Mouse (Mus musculus) cerebellum, postnatal 14 days (tissue): ENCODE results near the gene Sbf2.
A peak's percentile ranks its signal among the peaks of the same experiment; 100 is the strongest.

Experiments used
- DNase-seq, 2 experiments: peaks; one replicate each; pipeline ENCODE4 v3.0.0; 2021; ENCODE audit warnings: mixed read lengths in 2 of 2

The Sbf2 gene

DNA sequence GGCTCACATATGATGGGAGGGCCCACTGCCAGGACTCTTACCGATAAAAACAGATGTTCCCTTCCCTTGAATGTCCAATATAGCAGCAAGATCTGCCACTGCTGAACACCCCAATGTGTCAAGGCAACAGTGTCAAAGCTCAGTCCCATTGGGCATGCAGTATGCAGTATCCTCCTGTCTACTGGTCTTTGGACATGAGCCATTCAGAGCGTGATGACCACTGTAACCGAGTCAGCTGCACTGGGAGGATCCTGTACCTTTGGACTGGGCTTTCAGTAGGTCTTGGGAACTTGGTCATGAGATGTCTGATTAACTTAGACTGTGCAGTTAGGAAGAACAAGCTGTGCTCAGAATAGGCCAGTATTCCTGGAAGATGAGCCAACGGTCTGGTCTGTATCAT is 309.2 kb downstream of the Sbf2 start:
- DNase-seq = no peak

DNA sequence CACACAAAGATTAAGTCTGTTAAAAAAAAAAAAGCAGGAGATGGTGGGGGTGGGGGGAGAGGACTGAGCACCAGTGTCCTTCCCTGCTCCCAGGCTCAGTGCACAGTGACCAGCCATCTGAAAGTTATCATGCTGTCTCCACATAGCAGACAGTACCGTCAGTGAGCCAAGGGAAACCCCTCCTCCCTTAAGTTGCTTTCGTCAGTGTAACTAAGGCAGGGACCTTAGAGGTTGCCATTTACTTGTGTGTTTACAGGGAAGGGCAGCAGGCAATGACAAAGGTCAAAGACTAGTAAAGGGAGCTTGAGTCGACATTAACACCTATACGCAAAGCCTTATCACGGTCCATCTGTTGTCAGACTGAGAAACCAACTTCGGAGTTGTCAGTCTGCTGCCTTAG is 311.8 kb downstream of the Sbf2 start:
- no peak for DNase-seq

DNA sequence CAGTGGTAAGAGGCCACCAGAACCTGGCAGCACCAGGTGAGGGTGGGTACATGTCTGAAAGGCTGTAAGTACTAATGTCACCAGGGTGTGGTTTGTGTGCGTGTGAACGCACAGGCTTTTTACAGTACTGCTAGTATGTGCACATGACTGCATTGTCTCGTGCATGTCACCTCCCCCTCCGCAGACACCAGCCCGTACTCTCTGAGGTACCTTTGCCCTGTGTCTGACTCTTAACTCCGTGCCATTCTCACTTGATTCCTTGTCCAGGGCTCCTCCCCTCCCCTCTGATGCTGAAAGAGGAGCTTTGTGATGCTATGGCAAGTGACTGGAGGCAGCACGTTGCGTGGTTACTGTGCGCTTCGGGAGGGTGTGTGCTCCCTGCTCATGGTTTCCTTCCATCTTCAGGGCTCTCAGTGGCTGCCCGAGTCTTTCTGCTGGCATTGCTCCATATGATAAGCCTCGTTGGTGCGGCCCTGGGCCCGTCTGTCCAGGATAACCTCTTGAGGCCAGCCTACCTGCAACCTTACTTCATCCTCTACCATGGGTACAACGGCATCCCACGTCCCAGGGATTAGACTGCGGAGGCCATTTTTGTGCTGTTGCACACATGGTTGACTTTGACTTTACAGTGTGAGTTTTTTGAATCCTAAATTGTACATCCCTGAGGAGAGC is 315.8 kb downstream of the Sbf2 start:
- DNase-seq = no peak

DNA sequence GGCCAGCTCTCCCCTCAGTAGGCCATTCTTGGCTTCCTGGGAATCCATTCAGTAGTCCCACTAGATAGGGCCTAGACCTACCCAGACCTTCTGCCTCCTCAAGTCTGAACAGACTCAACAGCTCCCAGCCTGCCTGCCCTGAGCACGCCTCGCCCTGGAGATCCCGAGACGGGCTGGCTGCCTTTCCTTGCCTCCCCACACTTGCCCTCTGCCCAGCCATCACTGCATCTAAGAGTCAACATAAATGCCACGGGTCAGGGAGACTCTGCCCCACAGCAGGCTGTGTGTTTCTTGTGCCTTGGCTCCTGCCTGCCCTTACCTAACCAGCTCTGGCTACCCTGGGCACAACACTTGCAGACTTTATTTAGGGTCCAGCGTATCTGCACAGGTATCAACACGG is 316.6 kb downstream of the Sbf2 start:
- DNase-seq = no peak

DNA sequence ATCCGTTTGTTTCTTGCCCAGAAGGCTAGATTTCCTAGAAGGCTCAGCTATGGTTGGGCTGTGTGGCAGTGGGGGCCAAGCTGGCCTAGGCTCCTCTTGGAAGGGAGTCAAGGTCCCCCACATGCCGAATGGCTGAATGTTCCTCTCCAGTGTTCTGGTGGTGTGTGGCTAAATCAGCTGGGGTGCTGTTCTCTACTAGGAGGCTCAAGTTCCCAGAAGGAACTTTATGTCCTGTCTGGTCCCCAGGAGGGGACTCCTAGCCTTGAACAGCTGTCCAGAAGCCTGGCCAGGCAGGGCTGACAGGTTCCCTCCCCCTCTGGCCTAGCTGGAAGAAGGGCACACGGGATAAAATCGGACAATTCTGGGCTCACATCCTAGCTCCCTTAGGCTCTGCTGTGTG is 317.1 kb downstream of the Sbf2 start:
- no peak for DNase-seq

DNA sequence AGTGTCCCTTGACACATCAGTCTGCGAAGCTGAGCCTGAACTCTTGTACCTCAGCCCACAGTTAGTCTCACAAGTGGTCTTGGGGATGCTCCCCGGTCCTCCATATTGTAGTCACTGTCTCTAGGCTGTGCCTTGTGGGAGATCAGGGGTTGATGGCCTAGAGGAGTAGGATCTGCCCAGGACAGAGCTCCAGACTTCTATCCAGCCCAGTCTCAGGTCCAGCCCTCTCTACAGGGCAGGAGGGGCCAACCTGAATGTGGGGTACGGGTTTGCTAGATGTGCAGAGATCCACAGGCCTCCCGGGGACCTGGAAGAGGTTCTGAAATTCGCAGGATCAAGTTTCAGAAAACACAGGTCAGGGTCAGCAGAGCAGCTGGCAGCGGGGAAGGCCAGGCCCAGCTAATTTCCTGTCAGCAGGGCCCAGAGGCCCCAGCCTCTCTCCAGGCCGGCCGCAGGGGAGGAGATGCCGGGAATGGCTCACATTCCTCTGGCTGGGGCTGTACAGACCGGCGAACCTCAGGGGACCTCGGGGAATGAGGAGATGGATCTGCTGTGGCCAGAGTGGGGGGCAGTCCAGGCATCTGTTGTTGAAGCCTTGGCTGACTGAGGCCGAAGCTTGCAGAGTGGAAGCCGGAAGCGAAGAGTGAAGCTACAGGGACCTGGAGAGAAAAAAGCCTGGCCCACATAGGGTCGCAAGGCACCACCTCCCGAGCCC is 317.7 kb downstream of the Sbf2 start:
- DNase-seq = peak in 1 of 2 experiments; percentile 35

DNA sequence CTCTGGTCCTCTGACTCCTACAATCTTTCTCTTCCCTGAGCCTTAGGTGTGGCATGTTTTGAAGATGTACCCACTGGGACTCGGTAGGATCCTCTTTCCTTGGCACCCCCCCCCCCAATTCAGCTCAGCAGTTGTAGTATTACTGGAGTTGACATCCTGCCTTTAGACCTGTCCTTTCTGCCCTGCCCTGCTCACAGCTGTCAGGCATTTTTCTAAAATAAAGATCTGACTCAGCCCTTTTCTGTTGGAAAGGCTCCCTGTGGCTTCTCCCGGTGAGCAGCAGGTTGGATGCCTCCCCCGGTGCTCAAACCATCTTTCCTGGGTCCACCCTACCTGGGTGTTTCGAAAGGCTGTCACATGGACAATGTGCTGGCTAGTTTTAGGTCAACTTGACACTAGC is 325.1 kb downstream of the Sbf2 start:
- DNase-seq = no peak

DNA sequence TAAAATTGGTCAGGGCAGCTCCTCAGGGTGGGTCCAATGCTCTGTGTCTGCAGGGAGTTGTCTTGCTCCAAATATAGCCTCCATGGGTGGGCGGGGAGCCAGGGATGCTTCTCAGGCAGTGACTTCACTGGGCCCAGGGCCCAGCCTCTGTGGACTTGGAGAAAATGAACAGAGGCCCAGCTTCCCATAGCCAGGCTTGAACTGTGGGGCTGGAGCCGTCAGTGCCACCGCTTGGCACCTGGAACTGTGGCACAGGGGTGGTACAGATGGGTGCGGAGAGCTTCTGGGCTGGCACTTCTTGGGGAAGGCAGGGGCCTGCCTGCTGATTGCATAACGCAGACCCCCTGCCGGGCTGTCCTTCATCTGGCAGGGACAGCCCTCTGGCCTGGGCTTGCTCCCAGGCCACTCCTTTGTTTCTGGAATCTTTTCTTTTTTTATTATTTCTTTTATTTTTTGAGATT is 326.0 kb downstream of the Sbf2 start:
- peak; percentile 86 to 87 for DNase-seq

DNA sequence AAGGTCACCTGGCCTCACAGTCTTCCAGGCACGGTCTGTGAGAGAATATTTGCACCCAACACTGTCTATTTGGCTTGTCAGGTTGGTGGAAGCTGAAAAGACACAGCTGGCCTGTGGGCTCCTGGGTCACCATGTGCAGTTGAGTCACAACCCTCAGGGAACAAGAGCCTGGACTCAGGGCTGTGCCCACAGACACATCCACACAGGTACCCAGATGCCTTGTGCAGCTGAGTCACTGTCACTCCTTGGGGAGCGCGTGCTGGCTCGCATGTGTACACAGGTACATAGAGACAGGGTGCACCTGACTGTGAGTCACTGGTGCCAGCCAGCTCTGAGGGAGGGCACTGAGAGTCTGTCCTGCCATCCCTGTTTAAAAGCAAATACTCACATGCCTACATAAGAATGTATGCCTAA is 326.5 kb downstream of the Sbf2 start:
- DNase-seq = peak in 1 of 2 experiments; percentile 30

DNA sequence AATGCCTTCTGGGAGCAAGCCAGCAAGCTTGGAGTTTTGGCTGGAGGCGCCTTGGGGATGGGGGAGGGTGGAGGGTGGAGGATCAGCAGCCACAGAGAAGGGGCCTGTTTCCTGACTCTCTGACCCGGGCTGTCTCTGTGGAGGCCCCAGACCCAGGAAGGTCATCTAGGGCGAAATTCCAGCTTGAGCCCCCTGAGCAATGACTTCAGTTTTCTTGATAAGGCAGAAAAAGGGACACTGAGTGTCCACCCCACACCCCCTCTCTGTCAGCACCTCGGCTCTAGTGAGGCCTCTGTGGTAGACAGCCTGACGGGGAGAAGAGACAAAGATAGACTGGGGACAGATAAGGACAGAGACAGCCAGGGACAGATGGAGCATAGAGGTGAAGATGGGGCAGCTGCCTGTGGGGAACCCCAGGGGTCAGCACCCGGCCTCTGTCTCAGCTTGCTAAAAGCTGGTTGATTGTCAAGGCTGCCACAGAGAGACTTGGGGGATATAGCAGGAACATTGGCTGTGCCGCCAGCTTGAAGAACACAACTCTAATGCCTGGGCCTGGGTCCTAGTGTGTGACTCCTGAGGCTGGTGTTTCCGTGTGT is 327.1 kb downstream of the Sbf2 start:
- peak; percentile 21 to 39 for DNase-seq

DNA sequence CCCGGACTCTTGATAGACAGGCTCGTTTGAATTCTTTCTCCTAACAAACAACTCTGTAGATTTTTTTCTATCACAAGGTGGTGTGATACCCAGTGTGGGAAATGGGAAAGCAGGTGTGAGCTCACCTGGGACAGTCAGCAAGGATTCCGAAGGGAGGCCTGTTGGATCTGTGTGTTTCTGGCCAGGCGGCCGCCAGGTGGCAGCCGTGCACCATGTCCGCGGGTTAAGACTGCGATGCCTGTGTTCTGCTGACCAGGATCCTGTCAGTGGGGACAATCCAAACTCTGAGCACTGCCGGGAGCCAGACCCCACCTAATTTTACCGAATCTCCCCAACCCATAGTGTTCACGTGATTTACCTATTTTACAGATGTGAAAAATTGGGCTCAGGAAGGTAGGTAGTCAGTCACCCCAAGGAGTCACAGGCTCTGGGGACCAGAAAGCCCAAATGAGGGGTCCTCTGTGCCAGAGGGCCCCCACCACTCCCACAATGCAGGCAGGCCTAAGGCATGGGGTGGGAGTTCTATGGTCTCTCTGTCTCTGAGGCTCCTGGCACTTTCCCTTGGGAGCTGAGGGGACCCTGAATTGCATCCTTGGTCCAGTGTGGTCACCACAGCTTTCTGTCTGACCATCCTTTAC is 327.8 kb downstream of the Sbf2 start:
- peak; percentile 92 to 93 for DNase-seq

DNA sequence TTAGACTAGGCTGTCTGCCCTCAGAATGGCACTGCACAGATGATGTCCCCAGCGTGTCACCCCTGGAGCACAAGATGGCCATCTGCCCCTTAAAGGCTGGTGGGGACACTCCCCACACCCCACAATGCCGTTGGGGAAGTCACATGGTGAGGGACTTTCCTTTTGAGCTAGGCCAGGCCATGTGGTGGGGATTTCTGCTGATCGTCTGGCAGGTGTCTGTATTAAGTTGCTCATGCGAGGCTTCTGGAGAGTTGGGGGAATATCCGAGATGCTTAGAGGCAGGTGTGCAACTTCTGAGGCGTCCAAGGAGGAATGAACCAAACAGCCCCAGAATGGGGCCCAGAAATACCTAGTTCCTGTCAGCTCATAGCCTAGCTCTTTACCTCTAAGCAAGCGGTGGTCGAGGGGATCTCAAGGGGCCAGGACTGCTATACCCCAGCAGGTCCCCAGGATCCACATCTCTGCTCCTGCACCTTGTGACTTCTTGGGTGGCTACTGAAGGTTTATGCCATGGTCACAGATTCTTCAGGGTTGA is 328.5 kb downstream of the Sbf2 start:
- no peak for DNase-seq

DNA sequence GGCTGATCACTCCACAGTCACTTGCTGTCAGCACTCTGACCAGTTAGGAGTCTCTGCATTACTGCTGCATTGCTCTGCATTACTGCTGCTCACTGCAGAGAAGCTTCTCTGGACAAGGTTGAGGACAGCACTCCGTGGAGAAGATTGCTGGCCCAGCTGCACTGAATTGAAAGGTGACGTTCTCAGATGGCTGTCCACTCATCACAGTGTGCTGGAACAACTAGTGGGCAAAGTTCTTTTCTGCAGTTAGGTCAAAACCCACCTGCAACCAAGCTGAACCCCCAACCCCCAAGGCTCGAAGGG is 328.9 kb downstream of the Sbf2 start:
- no peak for DNase-seq

DNA sequence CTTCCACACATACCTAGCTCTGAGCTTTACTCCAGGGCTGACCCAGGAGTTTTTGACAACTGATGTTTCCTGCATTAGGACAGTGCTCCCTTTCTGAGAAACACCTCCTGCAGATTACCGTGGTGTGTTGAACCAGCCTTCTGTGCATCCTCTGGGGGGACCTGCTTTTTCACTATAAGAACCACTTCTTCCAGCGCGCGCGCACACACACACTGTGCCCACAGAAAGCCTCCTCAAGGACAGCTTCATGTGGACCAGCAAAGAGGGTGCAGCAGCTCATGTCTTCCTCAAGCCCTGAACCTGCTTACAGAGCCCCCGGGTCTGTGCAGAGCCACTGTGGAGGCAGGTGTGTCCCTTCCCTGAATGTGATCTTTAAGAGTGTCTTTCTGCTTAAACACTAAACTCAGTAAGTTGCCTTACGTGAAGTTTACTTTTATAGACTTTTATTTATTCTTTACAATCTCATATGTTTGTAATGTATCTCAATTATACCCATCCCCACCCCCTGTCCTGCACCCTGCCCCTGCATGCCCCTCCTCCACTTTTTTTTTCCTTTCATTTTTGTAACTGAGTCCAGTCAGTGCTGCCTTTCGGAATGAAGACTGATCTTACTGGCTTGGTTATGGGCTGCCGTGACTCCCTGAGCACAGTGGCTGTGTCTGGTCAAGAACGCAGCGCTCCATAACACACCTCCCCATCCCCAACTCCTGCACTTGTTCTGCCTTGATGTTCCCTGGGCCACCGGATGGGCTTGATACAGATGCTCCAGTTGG is 329.5 kb downstream of the Sbf2 start:
- no peak for DNase-seq

DNA sequence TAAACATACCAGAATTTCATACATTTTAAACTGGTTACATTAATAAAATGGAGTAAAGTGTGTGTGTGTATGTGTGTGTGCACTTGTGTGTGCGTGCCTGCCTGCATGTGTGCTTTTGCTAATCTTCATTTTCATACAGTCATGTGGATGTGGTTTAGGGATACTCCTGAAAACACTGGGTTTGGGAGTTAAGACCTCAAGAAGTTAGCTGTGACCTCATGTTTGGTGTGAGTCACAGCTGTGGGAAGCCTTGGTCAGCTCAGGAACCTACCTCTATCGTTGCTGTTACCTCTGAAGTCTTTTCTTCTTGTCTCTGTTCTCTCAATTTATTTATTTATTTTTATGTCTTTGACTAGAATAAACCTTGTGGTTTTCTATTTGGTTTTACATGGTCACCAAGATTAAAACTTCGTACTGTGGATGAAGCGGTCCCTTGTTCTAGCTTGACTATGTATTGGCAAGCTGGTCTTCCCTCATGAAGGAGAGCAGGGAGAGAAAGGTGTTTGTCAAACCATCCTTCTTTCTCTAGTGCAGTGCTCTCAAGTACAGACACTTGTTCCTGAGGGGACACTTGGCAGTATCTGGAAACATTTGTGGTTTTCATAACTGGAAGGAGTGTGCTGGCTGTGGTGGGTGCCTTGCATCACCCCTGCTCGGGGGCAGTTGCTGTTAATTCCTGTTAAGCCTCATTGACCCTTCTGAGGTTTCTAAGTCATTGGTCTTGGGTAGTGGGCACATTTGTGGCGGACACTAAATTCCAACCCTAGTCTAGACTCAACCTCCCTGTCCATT is 331.0 kb downstream of the Sbf2 start:
- no peak for DNase-seq

DNA sequence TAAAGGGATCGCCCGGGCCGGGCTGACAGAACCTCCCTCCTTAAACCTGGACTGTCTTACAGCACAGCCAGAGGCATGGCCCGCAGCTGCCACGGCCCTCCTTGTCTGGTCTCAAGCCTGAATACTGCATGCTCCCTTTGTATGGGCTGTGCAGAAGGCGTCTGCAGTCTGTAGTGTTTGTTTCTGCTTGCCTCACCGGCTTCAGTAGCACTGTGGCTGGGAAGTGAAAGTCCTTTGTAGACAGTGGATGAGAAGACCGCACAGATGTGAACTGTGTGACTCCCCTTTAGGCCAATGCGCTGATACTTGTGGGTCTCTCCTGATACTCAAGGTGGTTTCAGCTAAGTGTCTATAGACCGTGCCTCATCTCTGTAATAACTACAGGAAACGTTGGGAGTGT is 331.9 kb downstream of the Sbf2 start:
- DNase-seq = no peak

DNA sequence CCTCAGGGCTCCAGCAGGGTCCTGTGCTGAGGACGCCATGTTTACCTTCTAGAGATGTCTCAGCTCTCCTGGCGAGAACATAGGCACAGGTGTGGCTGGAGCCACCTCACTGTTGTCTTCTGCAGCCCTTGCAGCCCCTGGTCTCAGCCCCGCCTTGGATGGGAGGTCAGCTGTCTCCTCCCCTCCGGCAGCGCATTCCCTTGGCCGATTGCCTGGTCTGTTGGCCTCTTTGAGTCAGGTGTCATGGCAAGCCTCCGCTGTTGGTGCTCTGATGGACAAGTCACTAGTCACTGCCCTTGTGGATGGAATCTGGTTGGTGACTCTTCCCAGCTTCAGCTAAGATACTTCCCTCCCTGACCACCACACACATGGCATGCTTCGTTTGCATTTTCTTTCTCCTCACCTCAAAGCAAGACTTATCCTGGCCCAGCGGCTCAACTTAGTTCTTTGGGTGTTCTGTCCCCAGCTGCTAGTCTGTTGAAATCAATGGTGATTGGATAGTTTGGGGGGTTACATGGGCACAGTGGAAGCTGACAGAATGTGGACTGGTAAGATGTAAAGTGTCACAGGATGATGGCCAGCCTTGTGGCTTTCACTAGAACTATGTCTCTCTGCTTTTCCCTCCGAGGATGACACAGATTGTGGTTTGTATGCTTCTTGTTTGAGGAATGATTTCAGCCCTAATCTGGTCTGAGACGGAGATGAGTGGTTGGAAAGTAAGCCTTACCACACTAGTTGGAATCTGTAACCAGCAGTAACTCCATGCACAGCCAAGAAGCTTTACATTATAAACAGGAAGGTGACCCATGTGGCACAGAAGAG is 333.1 kb downstream of the Sbf2 start:
- peak in 1 of 2 experiments; percentile 30 for DNase-seq

DNA sequence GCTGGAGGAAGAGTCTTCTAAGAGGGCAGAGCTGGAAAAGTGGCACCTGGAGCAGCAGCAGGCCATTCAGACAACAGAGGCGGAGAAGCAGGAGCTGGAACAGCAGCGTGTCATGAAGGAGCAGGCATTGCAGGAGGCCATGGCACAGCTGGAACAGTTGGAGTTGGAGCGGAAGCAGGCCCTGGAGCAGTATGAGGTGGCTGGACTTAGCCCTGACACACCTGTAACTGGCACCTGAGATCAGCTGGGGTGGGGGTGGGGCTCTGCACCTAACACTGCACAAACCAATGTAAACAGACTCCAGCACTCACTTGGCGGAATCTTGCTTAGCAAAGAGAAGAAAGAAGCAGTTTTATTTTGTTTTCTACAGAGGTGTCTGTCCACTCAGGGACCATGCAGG is 335.5 kb downstream of the Sbf2 start:
- no peak for DNase-seq

DNA sequence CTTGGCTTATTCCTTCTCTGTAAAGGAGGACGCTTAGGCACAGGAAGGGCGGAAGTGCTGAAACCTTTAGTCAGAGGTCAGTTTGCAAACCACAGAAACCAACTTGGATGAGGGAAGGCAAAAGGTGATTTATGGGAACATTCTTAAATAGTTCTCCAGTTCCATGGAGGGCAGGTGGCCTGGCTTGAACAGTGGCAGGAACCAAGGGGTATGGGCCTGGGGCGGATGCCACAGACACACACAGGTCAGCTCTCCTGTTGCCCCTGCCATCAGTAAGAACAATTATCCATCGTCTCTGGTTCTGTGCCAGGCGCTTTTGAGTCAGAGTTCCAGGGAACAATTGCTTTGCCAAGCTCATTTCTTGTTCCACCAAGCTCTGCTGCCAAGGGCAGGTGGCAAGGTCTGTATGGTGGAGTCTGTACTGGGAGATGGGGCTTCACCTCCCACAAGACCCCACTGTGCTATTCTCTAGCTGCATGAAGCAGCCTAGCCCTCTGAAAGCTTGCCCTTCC is 336.9 kb downstream of the Sbf2 start:
- DNase-seq = peak; percentile 65 to 71

DNA sequence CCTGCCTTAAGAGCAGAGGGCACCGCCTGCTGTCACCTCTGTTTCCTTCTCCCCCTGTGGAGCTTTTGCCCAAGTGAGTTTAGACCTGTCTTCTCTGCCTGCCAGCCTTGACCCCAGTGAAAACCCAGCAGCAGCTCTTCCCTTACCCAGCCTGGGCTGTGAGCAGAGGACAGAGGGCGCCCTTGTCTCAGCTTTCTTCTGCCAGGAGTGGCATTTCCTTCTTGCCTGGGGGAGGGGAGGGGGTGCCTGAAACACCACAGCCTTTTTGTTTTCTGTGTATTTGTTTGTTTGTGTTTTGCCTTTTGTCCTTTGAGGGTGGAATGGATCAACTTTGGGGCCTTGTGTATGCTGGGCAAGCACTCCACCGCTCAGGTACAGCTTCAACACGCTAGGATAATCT is 342.3 kb downstream of the Sbf2 start:
- DNase-seq = peak; percentile 12 to 24

DNA sequence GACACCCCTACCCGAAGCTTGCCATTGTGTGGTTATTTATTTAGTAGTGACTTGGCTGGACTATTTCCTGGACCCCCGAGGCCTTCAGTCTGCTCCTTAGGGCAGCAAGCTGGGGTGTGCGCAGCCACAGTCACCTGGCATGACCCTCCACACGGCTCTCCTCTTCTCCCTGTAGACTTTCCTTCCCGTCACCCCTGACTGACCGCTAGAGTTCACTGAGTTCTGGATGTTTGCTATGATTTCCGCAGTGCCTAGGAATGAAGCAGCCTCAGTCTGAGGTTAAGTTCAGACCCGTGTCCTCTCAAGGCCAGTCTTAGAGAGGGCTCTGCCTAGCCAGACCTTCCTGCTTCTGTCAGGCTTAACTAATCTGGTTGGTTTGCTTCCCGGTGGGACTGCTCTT is 342.9 kb downstream of the Sbf2 start:
- DNase-seq = no peak
